In the genomic region with DNA sequence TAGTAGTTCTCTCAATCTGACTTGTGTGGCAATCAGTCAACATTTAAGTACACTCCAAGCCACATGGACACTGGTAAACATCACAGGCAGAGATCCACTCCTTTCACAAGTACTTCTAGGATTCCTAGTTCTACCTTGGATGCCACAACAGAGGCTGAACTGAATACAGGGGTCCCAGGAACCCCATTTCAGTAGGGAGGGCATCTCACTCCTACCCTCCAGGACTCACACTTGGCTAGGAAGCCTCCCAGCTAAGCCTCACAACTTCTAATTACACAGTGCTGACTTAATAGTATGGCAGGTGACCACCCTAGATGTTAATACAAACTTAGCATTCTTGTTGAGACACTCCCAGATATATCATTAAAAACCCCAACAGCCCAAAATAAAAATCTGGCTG, we compare ENCODE assay signal across 9 mouse cellular contexts. TPM values are rescaled to one million over a fixed set of nuclear protein-coding genes. Genes with fewer than 3 reads are reported as not detected.
DNase-seq lines count a peak whose midpoint lies in the region; ATAC-seq and TF ChIP-seq lines count a peak whose summit lies in the region.
"Had no signal": no experiment of that assay in that cellular context is flagged by ENCODE, and none has a peak within 500 bp of the region (broad histone marks: within the 10 kb centered on the region; RNA-seq: fewer than 3 reads in every experiment).

No protein-coding gene starts in this region.

- no peaks in the 10 kb centered on the region for H3K9me3 ChIP-seq in embryonic facial prominence, embryonic 13.5 days
- no peaks in the 10 kb centered on the region for H3K9me3 ChIP-seq in intestine, embryonic 14.5 days (ENCODE audit: control insufficient read depth, low read length)
- H3K9me3 ChIP-seq in midbrain, embryonic 16.5 days (replicated peaks; ENCODE audit: control insufficient read depth, low read length, poor library complexity, severe bottlenecking), result no peaks in the 10 kb centered on the region

- TF ChIP-seq CTCF in layer of hippocampus, adult 2 months (conservative IDR thresholded peaks at IDR 0.05), result no peak

- peak overlapping the region; percentile 94 for H3K9ac ChIP-seq in embryonic facial prominence, embryonic 13.5 days
- H3K9ac ChIP-seq in intestine, embryonic 14.5 days (ENCODE audit: low read length), result peak overlapping the region; percentile 93
- H3K9ac ChIP-seq in midbrain, embryonic 16.5 days (ENCODE audit: low read depth, low read length), result no peak overlapping the region

- no peak for ATAC-seq in embryonic facial prominence, embryonic 13.5 days (ENCODE audit: insufficient number of reproducible peaks, insufficient read depth, low FRiP score, low TSS enrichment, low read depth)
- ATAC-seq in intestine, embryonic 14.5 days (replicated peaks; ENCODE audit: low FRiP score, low TSS enrichment, low read depth), result no peak
- ATAC-seq in midbrain, embryonic 16.5 days, result no peak

- H3K27ac ChIP-seq in layer of hippocampus, adult 2 months, result no peak overlapping the region
- H3K27ac ChIP-seq in embryonic facial prominence, embryonic 13.5 days, result no peak overlapping the region
- H3K27ac ChIP-seq in intestine, embryonic 14.5 days (ENCODE audit: low read depth), result no peak overlapping the region
- no peak overlapping the region for H3K27ac ChIP-seq in midbrain, embryonic 16.5 days (ENCODE audit: low read length)

- peaks cover 24% of the 10 kb centered on the region for H3K4me1 ChIP-seq in embryonic facial prominence, embryonic 13.5 days
- H3K4me1 ChIP-seq in intestine, embryonic 14.5 days (replicated peaks; ENCODE audit: control insufficient read depth, insufficient read depth, low read length), result peaks cover 16% of the 10 kb centered on the region
- peaks cover 25% of the 10 kb centered on the region for H3K4me1 ChIP-seq in midbrain, embryonic 16.5 days (ENCODE audit: control insufficient read depth, insufficient read depth, low read length)

- H3K36me3 ChIP-seq in embryonic facial prominence, embryonic 13.5 days, result peaks cover 17% of the 10 kb centered on the region
- H3K36me3 ChIP-seq in intestine, embryonic 14.5 days (ENCODE audit: control insufficient read depth, insufficient read depth, low read length), result peaks cover 23% of the 10 kb centered on the region
- H3K36me3 ChIP-seq in midbrain, embryonic 16.5 days (ENCODE audit: control insufficient read depth, insufficient read depth, low read length), result peaks cover 5% of the 10 kb centered on the region

- peak overlapping the region; percentile 80 for H3K4me2 ChIP-seq in embryonic facial prominence, embryonic 13.5 days
- H3K4me2 ChIP-seq in intestine, embryonic 14.5 days (ENCODE audit: low read length), result peak overlapping the region; percentile 78
- peak overlapping the region; percentile 83; the same call in 1 of the 2 replicates for H3K4me2 ChIP-seq in midbrain, embryonic 16.5 days (ENCODE audit: low read length)

- no peaks in the 10 kb centered on the region for H3K27me3 ChIP-seq in embryonic facial prominence, embryonic 13.5 days
- no peaks in the 10 kb centered on the region for H3K27me3 ChIP-seq in intestine, embryonic 14.5 days (replicated peaks; ENCODE audit: control insufficient read depth, insufficient read depth, low read length)
- H3K27me3 ChIP-seq in midbrain, embryonic 16.5 days (ENCODE audit: control insufficient read depth, insufficient read depth, low read depth, low read length), result no peaks in the 10 kb centered on the region

- no peak for DNase-seq in layer of hippocampus, adult 2 months (ENCODE audit: low spot score in 2 of 2)
- DNase-seq in layer of hippocampus, adult 8-10 months (ENCODE audit: low spot score in 2 of 2), result no peak
- no peak for DNase-seq in intestine, embryonic 14.5 days (ENCODE audit: low spot score)
- DNase-seq in right cerebral cortex, adult 2 months (ENCODE audit: low spot score in 2 of 2), result no peak
- no peak for DNase-seq in T-cell, adult 2 months (ENCODE audit: low spot score)
- DNase-seq in spleen, postnatal 36 days (ENCODE audit: low spot score in 2 of 2), result no peak
- DNase-seq: embryo, embryonic 11 days had no signal

- peak overlapping the region; percentile 92 for H3K4me3 ChIP-seq in layer of hippocampus, adult 2 months
- H3K4me3 ChIP-seq in embryonic facial prominence, embryonic 13.5 days, result peak overlapping the region; percentile 94
- peak overlapping the region; percentile 99; the same call in 1 of the 2 replicates for H3K4me3 ChIP-seq in intestine, embryonic 14.5 days (ENCODE audit: low read depth, low read length)
- H3K4me3 ChIP-seq in midbrain, embryonic 16.5 days (ENCODE audit: low read depth, low read length), result no peak overlapping the region

RNA-seq across cellular contexts. Expression of gene Oser1, which starts 6.7 kb away (rescaled TPM):
- 10 to 100 TPM; 17.1 to 17.2 TPM for total RNA-seq in layer of hippocampus, adult 2 months (2021)
- 10 to 100 TPM; 20.1 to 22.9 (median 22.6) TPM for total RNA-seq in layer of hippocampus, adult 8-10 months (2022)
- 92.1 and 99.5 TPM in 2 replicates for polyA plus RNA-seq in embryonic facial prominence, embryonic 13.5 days (2015; fragmentation: Nextera tagmentation; extraction: Ambion mirVana)
- polyA plus RNA-seq in intestine, embryonic 14.5 days (2014; fragmentation: Nextera tagmentation; extraction: Ambion mirVana), result 88.9 and 97.7 TPM in 2 replicates
- 75.8 and 80.0 TPM in 2 replicates for polyA plus RNA-seq in midbrain, embryonic 16.5 days (2015; fragmentation: Nextera tagmentation; extraction: Ambion mirVana)

RNA-seq across cellular contexts. Expression of gene Jph2, which starts 20.0 kb away (rescaled TPM):
- total RNA-seq in layer of hippocampus, adult 2 months (2021), result under 1 TPM; 0.41 to 0.54 TPM
- total RNA-seq in layer of hippocampus, adult 8-10 months (2022), result under 1 TPM; 0.27 to 0.48 (median 0.42) TPM
- 0.45 and 0.72 TPM in 2 replicates for polyA plus RNA-seq in embryonic facial prominence, embryonic 13.5 days (2015; fragmentation: Nextera tagmentation; extraction: Ambion mirVana)
- 5.6 and 5.9 TPM in 2 replicates for polyA plus RNA-seq in intestine, embryonic 14.5 days (2014; fragmentation: Nextera tagmentation; extraction: Ambion mirVana)
- 0.82 and 1.1 TPM in 2 replicates for polyA plus RNA-seq in midbrain, embryonic 16.5 days (2015; fragmentation: Nextera tagmentation; extraction: Ambion mirVana)

RNA-seq across cellular contexts. Expression of gene Gdap1l1, which starts 20.4 kb away (rescaled TPM):
- total RNA-seq in layer of hippocampus, adult 2 months (2021), result 10 to 100 TPM; 61.5 to 70.7 TPM
- 10 to 100 TPM; 65.7 to 69.2 (median 68.0) TPM for total RNA-seq in layer of hippocampus, adult 8-10 months (2022)
- polyA plus RNA-seq in embryonic facial prominence, embryonic 13.5 days (2015; fragmentation: Nextera tagmentation; extraction: Ambion mirVana), result 1.9 and 2.8 TPM in 2 replicates
- polyA plus RNA-seq in intestine, embryonic 14.5 days (2014; fragmentation: Nextera tagmentation; extraction: Ambion mirVana), result 9.7 and 13.2 TPM in 2 replicates
- polyA plus RNA-seq in midbrain, embryonic 16.5 days (2015; fragmentation: Nextera tagmentation; extraction: Ambion mirVana), result 145 and 148 TPM in 2 replicates

RNA-seq across cellular contexts. Expression of gene Fitm2, which starts 54.6 kb away (rescaled TPM):
- 10 to 100 TPM; 19.0 to 20.0 TPM for total RNA-seq in layer of hippocampus, adult 2 months (2021)
- 10 to 100 TPM; 17.0 to 23.5 (median 20.7) TPM for total RNA-seq in layer of hippocampus, adult 8-10 months (2022)
- polyA plus RNA-seq in embryonic facial prominence, embryonic 13.5 days (2015; fragmentation: Nextera tagmentation; extraction: Ambion mirVana), result 9.7 and 10.0 TPM in 2 replicates
- 10.7 and 11.6 TPM in 2 replicates for polyA plus RNA-seq in intestine, embryonic 14.5 days (2014; fragmentation: Nextera tagmentation; extraction: Ambion mirVana)
- polyA plus RNA-seq in midbrain, embryonic 16.5 days (2015; fragmentation: Nextera tagmentation; extraction: Ambion mirVana), result 16.9 and 17.5 TPM in 2 replicates

Comparison
In these comparisons a context has a peak if more than half of its experiments do, and no peak if none do; other contexts are left out.
1. RNA of gene Gdap1l1, which starts 20.4 kb away (polyA plus RNA-seq): 145 to 148 TPM in midbrain, embryonic 16.5 days; 9.7 to 13.2 TPM in intestine, embryonic 14.5 days and 1.9 to 2.8 TPM in embryonic facial prominence, embryonic 13.5 days; every median in the first group is over 10 times any median in the second.
2. Peak in every context shown above with its lines, with median percentiles within 50 percentile points of each other: H3K4me2 ChIP-seq.